In genomic region chr9:35335888-35336700, GRCm38 (mm10) we compare ENCODE assay signal across 8 mouse cellular contexts.
DNase-seq lines count a peak whose midpoint lies in the region; ATAC-seq lines count a peak whose summit lies in the region.
"Had no signal": no experiment of that assay in that cellular context is flagged by ENCODE, and none has a peak within 500 bp of the region (broad histone marks: within the 10 kb centered on the region; RNA-seq: fewer than 3 reads in every experiment).

No protein-coding gene starts in this region.

- no peak overlapping the region for H3K9ac ChIP-seq in embryonic facial prominence, embryonic 11.5 days (replicated peaks; ENCODE audit: low read length)
- H3K9ac ChIP-seq in intestine, embryonic 15.5 days: no peak overlapping the region
- no peak overlapping the region for H3K9ac ChIP-seq in stomach, embryonic 15.5 days
- H3K9ac ChIP-seq: liver, embryonic 13.5 days had no signal

- no peak overlapping the region for H3K4me2 ChIP-seq in embryonic facial prominence, embryonic 11.5 days (ENCODE audit: low read depth, low read length)
- H3K4me2 ChIP-seq in intestine, embryonic 15.5 days (replicated peaks): 0 out of 2 replicates have a peak overlapping the region, but pooled peaks have one; percentile 15
- H3K4me2 ChIP-seq in stomach, embryonic 15.5 days: peak overlapping the region; percentile 24; the same call in 1 of the 2 replicates
- H3K4me2 ChIP-seq: liver, embryonic 13.5 days had no signal

- no peaks in the 10 kb centered on the region for H3K36me3 ChIP-seq in embryonic facial prominence, embryonic 11.5 days (replicated peaks; ENCODE audit: control insufficient read depth, insufficient read depth, low read depth, low read length)
- H3K36me3 ChIP-seq in intestine, embryonic 15.5 days: no peaks in the 10 kb centered on the region
- no peaks in the 10 kb centered on the region for H3K36me3 ChIP-seq in stomach, embryonic 15.5 days
- H3K36me3 ChIP-seq: liver, embryonic 13.5 days had no signal

- H3K4me3 ChIP-seq in embryonic facial prominence, embryonic 11.5 days (ENCODE audit: low read depth, low read length): no peak overlapping the region
- no peak overlapping the region for H3K4me3 ChIP-seq in intestine, embryonic 15.5 days (replicated peaks)
- H3K4me3 ChIP-seq in stomach, embryonic 15.5 days (replicated peaks): no peak overlapping the region
- H3K4me3 ChIP-seq: liver, embryonic 13.5 days had no signal

- peak; percentile 46 for DNase-seq in urinary bladder, postnatal 14 days (ENCODE audit: low spot score)
- no peak for DNase-seq in urinary bladder, postnatal 25 days (ENCODE audit: low spot score)
- peak; percentile 76 for DNase-seq in embryonic facial prominence, embryonic 11.5 days (ENCODE audit: low spot score)
- DNase-seq in left cerebral cortex, adult 11 months (ENCODE audit: low spot score): no peak
- no peak for DNase-seq in spleen, adult 18-20 months
- DNase-seq: liver, embryonic 13.5 days had no signal

- H3K9me3 ChIP-seq in embryonic facial prominence, embryonic 11.5 days (replicated peaks; ENCODE audit: control insufficient read depth, low read length): no peaks in the 10 kb centered on the region
- no peaks in the 10 kb centered on the region for H3K9me3 ChIP-seq in intestine, embryonic 15.5 days
- H3K9me3 ChIP-seq in stomach, embryonic 15.5 days: no peaks in the 10 kb centered on the region
- H3K9me3 ChIP-seq: liver, embryonic 13.5 days had no signal

- no peak for ATAC-seq in embryonic facial prominence, embryonic 11.5 days (replicated peaks; ENCODE audit: insufficient number of reproducible peaks, low FRiP score, low TSS enrichment, low read depth)
- ATAC-seq in intestine, embryonic 15.5 days: peak; percentile 32
- peak; percentile 49; the same call in 1 of the 2 replicates for ATAC-seq in stomach, embryonic 15.5 days (ENCODE audit: insufficient read depth, low FRiP score, low read depth)

- no peak overlapping the region; the same call in 1 of the 2 replicates for H3K27ac ChIP-seq in embryonic facial prominence, embryonic 11.5 days (replicated peaks; ENCODE audit: low read depth, low read length)
- peak overlapping the region; percentile 59 for H3K27ac ChIP-seq in intestine, embryonic 15.5 days
- peak overlapping the region; percentile 85 for H3K27ac ChIP-seq in stomach, embryonic 15.5 days
- H3K27ac ChIP-seq: liver, embryonic 13.5 days had no signal

- 47% methylated on average over 15 of the region's 15 CpGs for WGBS in embryonic facial prominence, embryonic 11.5 days
- 53% methylated on average over 15 of the region's 15 CpGs for WGBS in intestine, embryonic 15.5 days
- WGBS in stomach, embryonic 15.5 days: 48% methylated on average over 15 of the region's 15 CpGs

- no peaks in the 10 kb centered on the region; the same call in 1 of the 2 replicates for H3K27me3 ChIP-seq in embryonic facial prominence, embryonic 11.5 days (ENCODE audit: control insufficient read depth, insufficient read depth, low read length)
- H3K27me3 ChIP-seq in intestine, embryonic 15.5 days (replicated peaks): no peaks in the 10 kb centered on the region; the same call in none of the 2 replicates
- no peaks in the 10 kb centered on the region for H3K27me3 ChIP-seq in stomach, embryonic 15.5 days (replicated peaks)
- H3K27me3 ChIP-seq: liver, embryonic 13.5 days had no signal

- peaks cover 18% of the 10 kb centered on the region for H3K4me1 ChIP-seq in embryonic facial prominence, embryonic 11.5 days (ENCODE audit: control insufficient read depth, insufficient read depth, low read length)
- H3K4me1 ChIP-seq in intestine, embryonic 15.5 days (replicated peaks): peaks cover 63% of the 10 kb centered on the region
- peaks cover 50% of the 10 kb centered on the region for H3K4me1 ChIP-seq in stomach, embryonic 15.5 days
- H3K4me1 ChIP-seq: liver, embryonic 13.5 days had no signal

Comparison
In these comparisons a context has a peak if more than half of its experiments do, and no peak if none do; other contexts are left out.
1. DNase-seq: peak in urinary bladder, postnatal 14 days (single experiment) and embryonic facial prominence, embryonic 11.5 days (single experiment); none in urinary bladder, postnatal 25 days (single experiment), left cerebral cortex, adult 11 months (single experiment) and spleen, adult 18-20 months (0 of 2).